Mouse (Mus musculus) cortical plate, adult 2 months (tissue): Measurements from ENCODE around the gene Wdr5.

ENCODE experiments used
- CTCF ChIP-seq: fragments of 200-500 bp; IDR thresholded peaks from 2 replicates; pipeline ENCODE4 v1.5.1; 2011; ENCODE audit warnings: mild to moderate bottlenecking, control low read depth, low read length; ENCODE audit not compliant: insufficient read depth; ENCODE audit errors: extremely low read depth
- POLR2A ChIP-seq: fragments of 200-500 bp; IDR thresholded peaks from 2 replicates; pipeline ENCODE4 v1.6.1; 2011; ENCODE audit warnings: mild to moderate bottlenecking, low read length, control low read depth; ENCODE audit not compliant: insufficient read depth; ENCODE audit errors: extremely low read depth

DNA sequence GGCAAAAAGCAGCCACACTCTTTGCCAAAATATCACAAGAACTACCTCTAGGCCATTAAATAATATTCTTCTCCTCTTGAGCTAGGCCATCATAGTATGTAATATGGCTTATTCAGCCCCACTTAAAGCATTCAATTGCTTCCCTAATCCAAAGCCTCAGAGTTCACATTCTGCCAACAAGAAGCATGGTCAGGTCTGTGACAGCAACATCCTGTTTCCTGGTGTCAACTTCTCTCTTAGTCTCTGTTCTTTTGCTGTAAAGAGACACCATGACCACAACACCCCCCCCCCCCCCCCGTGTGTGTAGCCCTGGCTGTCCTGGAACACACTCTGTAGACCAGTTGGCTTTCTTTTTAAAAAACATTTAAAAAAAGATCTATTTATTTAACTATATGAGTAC is 32.4 kb downstream of the Wdr5 start:
- TF ChIP-seq POLR2A = no peak
- no peak for TF ChIP-seq CTCF
